Mouse (Mus musculus) thymus, postnatal 4 days (tissue): ENCODE measurements around the gene Letm1.

Source experiments
- DNase-seq: peaks from one replicate; pipeline ENCODE4 v3.0.0; 2021

Letm1 gene

DNA sequence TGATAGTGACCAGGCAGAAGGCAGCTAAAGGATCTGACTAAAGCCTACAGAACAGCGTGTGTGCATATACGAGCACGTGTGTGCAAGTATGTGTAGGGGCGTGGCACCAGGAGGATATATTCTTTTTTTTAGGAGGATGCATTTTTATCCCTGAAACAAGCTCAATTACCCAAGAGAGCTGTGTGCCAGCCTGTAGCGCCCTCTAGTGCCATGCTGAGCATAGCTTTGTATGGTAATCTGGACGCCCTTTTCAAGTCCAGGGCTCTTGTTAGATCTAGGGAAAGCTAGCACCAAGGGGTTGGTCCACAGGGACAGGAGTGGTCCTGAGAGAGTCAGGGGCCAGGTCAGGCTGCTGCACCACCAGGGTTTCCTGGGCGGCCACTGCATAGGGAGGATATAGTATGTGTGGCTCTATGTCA lies 44.7 kb downstream of the Letm1 start:
- DNase-seq: peak; percentile 81

DNA sequence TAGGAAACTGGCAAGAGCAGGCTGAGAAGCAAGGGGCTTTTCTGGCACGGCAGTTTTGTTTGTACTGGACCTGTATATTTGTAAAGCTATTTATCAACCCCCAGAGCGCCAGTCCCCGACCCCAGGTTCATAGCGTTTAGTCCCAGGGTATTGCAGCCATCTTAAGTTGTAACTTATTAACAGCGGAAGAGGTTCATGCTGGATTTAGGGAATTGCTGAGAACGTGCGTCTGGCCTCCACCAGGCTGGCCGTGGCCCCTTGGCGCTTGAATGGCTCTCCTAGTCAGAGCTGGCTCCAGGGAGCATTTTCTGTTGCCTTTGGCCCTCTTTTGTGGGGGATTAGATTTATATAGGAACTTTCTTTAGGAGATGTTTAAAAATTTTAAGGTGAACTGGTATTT lies 46.4 kb downstream of the Letm1 start:
- DNase-seq: no peak

- no peak for DNase-seq
Observed at GRCm38 (mm10) chr5:33735412-33736092, 47.1 kb downstream of the Letm1 start.

DNA sequence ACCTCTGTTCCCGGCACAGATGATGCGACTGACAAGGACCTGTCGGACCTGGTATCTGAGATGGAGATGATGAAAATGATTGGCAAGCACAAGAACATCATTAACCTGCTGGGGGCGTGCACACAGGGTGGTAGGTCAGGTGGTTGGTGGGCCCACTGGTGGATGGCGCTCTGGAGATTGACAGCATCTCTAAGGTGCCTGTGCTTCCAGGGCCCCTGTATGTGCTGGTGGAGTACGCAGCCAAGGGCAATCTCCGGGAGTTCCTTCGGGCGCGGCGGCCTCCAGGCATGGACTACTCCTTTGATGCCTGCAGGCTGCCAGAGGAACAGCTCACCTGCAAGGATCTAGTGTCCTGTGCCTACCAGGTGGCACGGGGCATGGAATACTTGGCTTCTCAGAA lies 48.8 kb downstream of the Letm1 start:
- DNase-seq: no peak

GRCm38 (mm10) chr5:33731051-33731450 lies 51.6 kb downstream of the Letm1 start:
- DNase-seq: no peak

- no peak for DNase-seq
Observed at GRCm38 (mm10) chr5:33730516-33730915, 52.1 kb downstream of the Letm1 start.

GRCm38 (mm10) chr5:33728841-33729240 lies 53.8 kb downstream of the Letm1 start:
- DNase-seq: no peak

GRCm38 (mm10) chr5:33726891-33727290 lies 55.7 kb downstream of the Letm1 start:
- no peak for DNase-seq

DNA sequence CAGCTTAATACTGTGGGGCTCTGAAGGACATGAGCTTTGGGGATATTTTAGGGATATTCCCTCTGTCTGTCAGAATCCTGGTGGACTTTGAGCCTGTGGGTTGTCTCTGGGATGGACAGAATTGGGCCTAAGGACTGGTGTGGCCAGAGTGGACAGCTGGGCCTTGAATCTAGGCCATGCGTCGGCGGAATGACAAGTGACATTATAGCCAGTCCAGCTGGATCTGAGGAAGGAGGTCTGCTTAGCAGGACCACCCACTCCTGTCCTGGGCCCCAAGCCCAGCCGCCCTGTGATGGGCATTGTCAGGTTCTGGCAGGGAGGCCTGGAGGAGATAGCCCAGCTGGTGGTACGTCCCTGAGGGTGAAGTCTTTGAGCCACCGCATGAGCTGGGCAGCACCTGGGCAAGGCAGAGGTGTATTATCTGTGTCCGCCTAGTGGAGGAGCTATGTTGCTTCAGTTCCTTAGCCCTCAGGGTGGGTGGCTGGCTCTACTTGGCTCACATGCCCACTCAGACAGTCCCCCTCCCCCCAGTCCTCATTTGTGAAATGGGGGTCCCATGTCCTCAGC lies 56.5 kb downstream of the Letm1 start:
- no peak for DNase-seq

DNA sequence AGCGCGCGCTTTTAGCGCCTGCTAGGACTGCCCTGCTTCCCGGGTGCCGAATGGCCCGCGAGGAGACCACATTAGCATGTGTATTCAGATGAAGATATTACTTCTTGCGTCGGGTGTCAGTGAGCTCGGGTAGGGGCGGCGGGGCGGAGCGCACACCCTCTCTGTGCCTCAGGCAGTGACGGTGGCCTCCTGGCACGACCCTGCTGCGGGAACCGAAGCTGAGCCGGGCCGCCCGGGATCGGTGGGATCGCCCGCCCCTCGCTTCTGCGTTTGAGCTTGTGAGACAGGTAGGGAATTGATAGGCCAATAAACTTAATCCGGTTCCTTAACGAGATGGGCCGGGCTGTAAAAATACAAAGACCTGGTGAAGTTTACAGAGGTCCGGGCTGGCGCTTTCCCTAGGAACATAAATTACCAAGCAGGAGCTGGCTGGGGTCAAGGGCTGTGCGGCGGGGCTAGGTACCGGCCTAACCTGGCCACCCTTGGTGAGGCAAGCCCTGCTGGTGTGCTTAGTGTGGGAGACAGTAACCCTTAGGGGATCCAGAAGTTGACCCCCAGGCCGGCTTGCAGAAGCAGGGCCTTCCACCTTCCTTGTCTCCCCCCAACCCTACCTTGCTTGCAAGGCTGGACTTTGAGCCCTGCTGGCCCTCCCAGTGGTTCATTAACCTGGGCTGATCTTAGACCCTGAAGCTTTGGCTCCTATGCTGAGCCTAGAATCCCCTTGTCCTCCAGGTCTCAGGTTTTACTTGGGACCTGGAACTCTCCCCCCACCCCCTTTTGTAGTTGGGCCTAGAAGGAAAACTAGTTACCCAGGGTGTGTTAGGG lies 58.8 kb downstream of the Letm1 start:
- peak; percentile 27 for DNase-seq

GRCm38 (mm10) chr5:33723019-33723640 lies 59.5 kb downstream of the Letm1 start:
- DNase-seq: peak; percentile 51

DNA sequence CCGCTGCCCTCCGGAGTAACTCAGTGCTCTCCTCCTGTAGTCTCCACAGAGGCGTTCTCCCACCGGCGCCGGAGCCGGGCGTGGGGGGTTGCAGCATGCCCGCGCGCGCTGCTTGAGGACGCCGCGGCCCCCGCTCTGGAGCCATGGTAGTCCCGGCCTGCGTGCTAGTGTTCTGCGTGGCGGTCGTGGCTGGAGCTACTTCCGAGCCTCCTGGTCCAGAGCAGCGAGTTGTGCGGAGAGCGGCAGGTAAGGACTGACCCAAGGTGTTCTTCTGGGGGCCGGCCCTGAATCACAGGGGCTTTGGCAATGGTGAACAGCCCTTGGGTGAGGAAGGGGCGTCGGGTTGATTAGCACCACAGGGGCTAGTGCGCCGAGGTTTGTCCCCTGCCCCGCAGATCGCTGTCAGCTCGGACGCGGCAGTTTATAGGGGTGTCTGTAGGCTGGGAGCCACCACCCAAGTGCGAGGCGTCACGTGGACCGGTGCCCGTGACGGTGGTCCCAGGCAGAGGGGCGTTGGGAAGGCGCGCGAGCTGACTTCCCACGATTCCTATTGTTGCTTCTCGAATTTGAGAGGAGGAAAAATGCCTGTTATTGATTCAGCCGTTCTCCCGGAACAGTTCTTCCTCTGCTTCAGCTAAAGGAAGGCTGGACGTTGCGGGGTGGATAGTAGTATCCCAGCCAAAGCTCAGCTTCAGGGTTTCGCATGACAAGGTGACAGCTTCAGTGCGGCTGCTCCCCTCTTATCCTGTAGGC lies 60.2 kb downstream of the Letm1 start:
- DNase-seq: peak; percentile 17

DNA sequence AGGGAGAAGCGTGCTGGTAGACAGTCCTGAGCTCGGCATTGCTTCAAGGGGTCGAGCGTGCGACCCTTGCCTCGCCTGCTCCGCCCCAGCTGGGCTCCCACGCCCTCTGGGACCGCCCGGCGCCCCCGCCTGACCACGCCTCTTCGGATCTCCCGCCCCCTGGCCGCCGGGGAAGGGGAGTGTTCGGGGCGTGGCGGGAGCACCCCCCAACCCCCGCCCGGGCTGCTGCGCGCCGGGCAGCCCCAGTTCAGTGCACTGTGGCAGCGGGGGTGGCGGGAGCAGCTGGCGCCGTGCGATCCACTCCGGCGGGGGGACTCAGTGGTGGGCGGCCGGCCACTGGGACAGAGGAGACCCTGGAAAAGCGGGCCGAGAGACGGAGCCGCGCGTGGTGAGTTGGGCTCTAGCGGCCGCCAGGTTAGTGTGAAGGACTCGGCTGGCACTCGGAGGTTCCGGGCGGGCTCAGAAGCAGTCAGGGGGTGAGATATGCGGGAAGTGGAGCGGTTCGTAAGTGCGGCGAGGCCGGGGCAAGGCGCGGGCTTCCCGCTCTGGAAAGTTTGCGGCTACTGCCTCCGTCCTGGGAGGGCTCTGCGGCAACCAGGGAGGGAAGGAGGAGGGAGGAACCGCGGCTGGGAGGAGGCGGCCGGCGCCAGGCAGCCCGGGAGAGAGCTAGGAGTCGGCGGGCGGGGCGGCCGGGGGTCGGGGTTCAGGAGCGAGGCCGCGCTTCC lies 60.9 kb downstream of the Letm1 start, which contains the start of gene Fgfr3:
Gene Fgfr3, plus strand, starts transcription at position 134 of the 725 bp plus-strand sequence.
- DNase-seq: peak; percentile 72

- DNase-seq: no peak
Observed at GRCm38 (mm10) chr5:33720852-33721490, 61.6 kb downstream of the Letm1 start.

- no peak for DNase-seq
Observed at GRCm38 (mm10) chr5:33718460-33718859, 64.2 kb downstream of the Letm1 start.

DNA sequence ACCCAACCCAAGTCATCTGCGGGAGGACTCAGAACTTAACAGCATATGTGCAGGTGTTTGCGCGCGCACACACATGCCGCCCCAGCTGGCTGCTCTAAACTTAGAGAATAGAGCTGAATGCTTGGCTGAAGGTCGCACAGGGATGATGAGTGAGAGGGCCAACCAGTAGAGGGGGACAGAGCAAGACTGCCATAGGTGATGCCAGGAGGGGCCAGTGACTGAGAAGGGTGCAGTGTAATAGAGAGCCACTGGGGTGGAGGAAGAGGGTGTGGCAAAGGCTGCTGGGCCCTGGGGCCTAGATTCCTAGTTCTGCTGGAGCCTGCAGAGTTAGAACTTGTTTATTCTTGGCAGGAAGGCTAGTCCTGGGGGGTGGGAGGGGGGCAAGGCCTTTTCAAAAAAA lies 66.2 kb downstream of the Letm1 start:
- peak; percentile 23 for DNase-seq

GRCm38 (mm10) chr5:33715182-33715581 lies 67.4 kb downstream of the Letm1 start:
- DNase-seq: no peak

GRCm38 (mm10) chr5:33712550-33712949 lies 70.1 kb downstream of the Letm1 start:
- no peak for DNase-seq

- DNase-seq: no peak
Observed at GRCm38 (mm10) chr5:33709037-33709436, 73.6 kb downstream of the Letm1 start.

DNA sequence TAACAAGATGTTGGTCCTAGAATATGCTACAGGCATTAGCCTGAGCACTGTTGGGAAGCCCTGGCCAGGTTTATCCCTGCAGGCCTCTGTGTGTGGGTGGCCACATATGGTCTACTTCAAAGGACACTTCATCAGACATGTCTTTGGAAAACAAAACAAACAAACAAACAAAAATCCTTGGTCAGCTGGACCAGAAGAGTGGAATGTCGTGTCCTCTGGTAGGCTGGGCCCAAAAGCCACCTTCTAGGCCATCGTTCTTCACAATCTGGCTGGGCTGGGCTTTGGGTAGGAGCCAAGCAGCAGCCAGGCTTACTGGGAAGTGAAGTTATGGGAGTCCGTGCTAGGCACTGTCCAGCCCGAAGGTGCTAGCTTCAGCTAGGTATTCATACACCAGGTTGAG lies 75.5 kb downstream of the Letm1 start:
- no peak for DNase-seq

GRCm38 (mm10) chr5:33706350-33706629 lies 76.3 kb downstream of the Letm1 start:
- no peak for DNase-seq
